Mouse (Mus musculus): Measurements from ENCODE around the gene Ralgds.
"Not testable (repeated sequence)": the region's sequence is repeated elsewhere in the genome, so short reads cannot be mapped to it uniquely, and the experiment has no call there.

- peak; percentile 19 to 47; a peak in 3 of 4 replicates for TF ChIP-seq CTCF (conservative IDR thresholded peaks at IDR 0.05 in 1 of 2, IDR thresholded peaks at IDR 0.05 in 1 of 2; ENCODE audit: low read depth in 2 of 2, low read length in 2 of 2)
- not testable (repeated sequence) for TF ChIP-seq E2F4 (IDR thresholded peaks at IDR 0.05; ENCODE audit: insufficient replicate concordance, low read depth, low read length); ELF1 (IDR thresholded peaks at IDR 0.05; ENCODE audit: low read depth, low read length); SMC3 (IDR thresholded peaks at IDR 0.05; ENCODE audit: low read depth, low read length); POLR2AphosphoS2 (IDR thresholded peaks at IDR 0.05; ENCODE audit: low read depth, low read length); POLR2A (IDR thresholded peaks at IDR 0.05; ENCODE audit: low read depth, low read length); NELFE (IDR thresholded peaks at IDR 0.05; ENCODE audit: low read depth, low read length); KAT2A (IDR thresholded peaks at IDR 0.05; ENCODE audit: insufficient replicate concordance, low read length); MAZ (IDR thresholded peaks at IDR 0.05; ENCODE audit: low read depth, low read length); NRF1 (IDR thresholded peaks at IDR 0.05; ENCODE audit: low read depth, low read length); USF1 (IDR thresholded peaks at IDR 0.05; ENCODE audit: low read depth, low read length); ETS1 (conservative IDR thresholded peaks at IDR 0.05; ENCODE audit: low read depth, low read length)
Observed at GRCm38 (mm10) chr2:28511600-28511999, 1.3 kb upstream of the Ralgds start.

All from CH12.LX (cell line).